Mouse (Mus musculus): ENCODE measurements around the gene Krt12. TPM values are rescaled to one million over a fixed set of nuclear protein-coding genes. Genes with fewer than 3 reads are reported as not detected.

Gene Krt12
- under 1 TPM in 1 of 2 experiments, not detected in 1; 0.11 TPM for polyA plus RNA-seq (2017; shearing (Covaris generic))

GRCm38 (mm10) chr11:99422159-99422558 lies at the start of gene Krt12:
Gene Krt12, minus strand, starts transcription at chr11:99422259.

GRCm38 (mm10) chr11:99437972-99438371 lies 15.9 kb upstream of the Krt12 start, which contains the start of gene Krt20:
Gene Krt20, minus strand, starts transcription at chr11:99438150.

GRCm38 (mm10) chr11:99389264-99389663 lies 32.8 kb downstream of the Krt12 start, which contains the start of gene Krt10:
Gene Krt10, minus strand, starts transcription at chr11:99389364.

GRCm38 (mm10) chr11:99374803-99375202 lies 47.3 kb downstream of the Krt12 start, which contains the start of gene Krt28:
Gene Krt28, minus strand, starts transcription at chr11:99374903.

Other genes with a start within 250 kb of the Krt12 start
- gene Smarce1, start 191.2 kb downstream of the Krt12 start, polyA plus RNA-seq (2017; shearing (Covaris generic)) = 100 to 1,000 TPM; 204 to 246 TPM
- 1 to 10 TPM; 1.4 to 1.5 TPM for gene Krt222, start 178.2 kb downstream of the Krt12 start, polyA plus RNA-seq (2017; shearing (Covaris generic))
- gene Krt24, start 137.0 kb downstream of the Krt12 start, polyA plus RNA-seq (2017; shearing (Covaris generic)) = under 1 TPM; 0.09 to 0.17 TPM
- gene Krt25, start 99.3 kb downstream of the Krt12 start, polyA plus RNA-seq (2017; shearing (Covaris generic)) = under 1 TPM in 1 of 2 experiments, not detected in 1; 0.17 TPM
- under 1 TPM in 1 of 2 experiments, not detected in 1; 0.23 TPM for gene Krt26, start 84.3 kb downstream of the Krt12 start, polyA plus RNA-seq (2017; shearing (Covaris generic))
- not detected for gene Krt27, start 71.2 kb downstream of the Krt12 start, polyA plus RNA-seq (2017; shearing (Covaris generic))
- not detected for gene Krt28, start 47.4 kb downstream of the Krt12 start, polyA plus RNA-seq (2017; shearing (Covaris generic))
- 1 to 10 TPM; 8.0 to 9.9 TPM for gene Krt10, start 32.9 kb downstream of the Krt12 start, polyA plus RNA-seq (2017; shearing (Covaris generic))
- not detected for gene Krt20, start 15.9 kb upstream of the Krt12 start, polyA plus RNA-seq (2017; shearing (Covaris generic))
- not detected for gene Krt23, start 70.9 kb upstream of the Krt12 start, polyA plus RNA-seq (2017; shearing (Covaris generic))
- gene Krt39, start 99.1 kb upstream of the Krt12 start, polyA plus RNA-seq (2017; shearing (Covaris generic)) = under 1 TPM in 1 of 2 experiments, not detected in 1; 0.36 TPM
- gene Krt40, start 120.9 kb upstream of the Krt12 start, polyA plus RNA-seq (2017; shearing (Covaris generic)) = under 1 TPM in 1 of 2 experiments, not detected in 1; 0.38 TPM
- gene Krtap3-3, start 128.6 kb upstream of the Krt12 start, polyA plus RNA-seq (2017; shearing (Covaris generic)) = not detected
- not detected for gene Krtap3-2, start 134.6 kb upstream of the Krt12 start, polyA plus RNA-seq (2017; shearing (Covaris generic))
- gene Gm11939, start 137.2 kb upstream of the Krt12 start, polyA plus RNA-seq (2017; shearing (Covaris generic)) = 1 to 10 TPM in 1 of 2 experiments, not detected in 1; 1.1 TPM
- not detected for gene Krtap3-1, start 144.4 kb upstream of the Krt12 start, polyA plus RNA-seq (2017; shearing (Covaris generic))
- gene Krtap1-5, start 158.8 kb upstream of the Krt12 start, polyA plus RNA-seq (2017; shearing (Covaris generic)) = not detected
- gene Krtap1-4, start 161.4 kb upstream of the Krt12 start, polyA plus RNA-seq (2017; shearing (Covaris generic)) = not detected
- under 1 TPM in 1 of 2 experiments, not detected in 1; 0.27 TPM for gene Krtap1-3, start 169.1 kb upstream of the Krt12 start, polyA plus RNA-seq (2017; shearing (Covaris generic))
- gene Krtap9-3, start 175.8 kb upstream of the Krt12 start, polyA plus RNA-seq (2017; shearing (Covaris generic)) = not detected
- gene Gm11938, start 181.0 kb upstream of the Krt12 start, polyA plus RNA-seq (2017; shearing (Covaris generic)) = not detected
- gene Gm11937, start 187.9 kb upstream of the Krt12 start, polyA plus RNA-seq (2017; shearing (Covaris generic)) = not detected
- not detected for gene Krtap2-4, start 192.6 kb upstream of the Krt12 start, polyA plus RNA-seq (2017; shearing (Covaris generic))
- gene Gm11562, start 198.2 kb upstream of the Krt12 start, polyA plus RNA-seq (2017; shearing (Covaris generic)) = not detected
- gene Krtap4-1, start 206.0 kb upstream of the Krt12 start, polyA plus RNA-seq (2017; shearing (Covaris generic)) = not detected
- gene Krtap4-2, start 212.8 kb upstream of the Krt12 start, polyA plus RNA-seq (2017; shearing (Covaris generic)) = not detected
- gene Krtap4-7, start 221.8 kb upstream of the Krt12 start, polyA plus RNA-seq (2017; shearing (Covaris generic)) = not detected
- not detected for gene Gm11555, start 228.0 kb upstream of the Krt12 start, polyA plus RNA-seq (2017; shearing (Covaris generic))
- not detected for gene Gm11563, start 236.7 kb upstream of the Krt12 start, polyA plus RNA-seq (2017; shearing (Covaris generic))
- gene Krtap4-6, start 243.7 kb upstream of the Krt12 start, polyA plus RNA-seq (2017; shearing (Covaris generic)) = not detected